Mouse (Mus musculus): ENCODE measurements around the gene D17Wsu92e.

DNA sequence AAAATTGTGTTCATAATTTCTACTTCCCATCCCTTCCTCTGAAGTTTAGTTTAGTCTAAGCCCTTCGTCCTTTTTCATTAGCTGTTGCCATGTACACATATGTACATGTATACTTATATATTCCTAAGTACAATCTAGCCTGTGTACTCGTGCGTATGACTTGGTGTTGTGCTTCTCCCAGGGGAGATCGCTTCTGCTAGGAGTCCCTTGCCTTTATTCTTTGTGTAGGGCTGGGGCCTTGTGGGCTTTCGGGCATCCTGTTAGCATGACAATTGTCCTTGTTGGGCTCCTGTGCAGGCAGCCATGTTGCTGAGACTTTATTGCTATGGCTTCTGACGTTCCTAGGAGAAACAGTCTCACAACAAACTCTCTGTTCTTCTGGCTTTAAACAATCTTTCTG, 7.1 kb upstream of the D17Wsu92e start:
- TF ChIP-seq CTCF (IDR thresholded peaks at IDR 0.05) (no peak), EP300 (IDR thresholded peaks at IDR 0.05) (no peak)
